Mouse (Mus musculus) monocyte, adult 2 months (primary cell): ENCODE measurements around the gene Lrwd1.
"Not testable (repeated sequence)": the region's sequence is repeated elsewhere in the genome, so short reads cannot be mapped to it uniquely, and the experiment has no call there.

Experiments used
- DNase-seq, 2 experiments: peaks; one replicate each; pipeline ENCODE4 v3.0.0; 2022; ENCODE audit warnings: low spot score in 2 of 2, low read depth in 1 of 2

Lrwd1 gene

GRCm38 (mm10) chr5:136135571-136136291 is at the start of gene Lrwd1, which contains the start of gene Alkbh4:
Gene Lrwd1, minus strand, starts transcription at chr5:136136074.
Gene Alkbh4, plus strand, starts transcription at chr5:136136146.
- peak; percentile 91 for DNase-seq

DNA sequence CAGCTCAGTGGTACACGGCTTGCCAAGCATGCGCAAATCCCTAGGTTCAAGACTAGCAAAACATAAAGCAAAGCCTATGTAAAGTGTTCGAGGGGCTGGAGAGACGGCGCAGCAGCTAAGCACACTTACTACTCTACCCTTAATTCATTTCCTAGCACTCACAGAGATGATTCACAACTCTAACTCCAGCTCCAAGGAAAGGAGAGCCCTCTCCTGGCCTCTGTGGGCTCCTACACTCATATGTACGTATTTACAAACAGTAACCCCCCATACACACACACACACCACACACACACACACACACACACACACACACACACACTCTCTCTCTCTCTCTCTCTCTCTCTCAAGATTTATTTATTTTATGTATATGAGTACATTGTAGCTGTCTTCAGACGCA is 47.9 kb upstream of the Lrwd1 start:
- DNase-seq: no peak

DNA sequence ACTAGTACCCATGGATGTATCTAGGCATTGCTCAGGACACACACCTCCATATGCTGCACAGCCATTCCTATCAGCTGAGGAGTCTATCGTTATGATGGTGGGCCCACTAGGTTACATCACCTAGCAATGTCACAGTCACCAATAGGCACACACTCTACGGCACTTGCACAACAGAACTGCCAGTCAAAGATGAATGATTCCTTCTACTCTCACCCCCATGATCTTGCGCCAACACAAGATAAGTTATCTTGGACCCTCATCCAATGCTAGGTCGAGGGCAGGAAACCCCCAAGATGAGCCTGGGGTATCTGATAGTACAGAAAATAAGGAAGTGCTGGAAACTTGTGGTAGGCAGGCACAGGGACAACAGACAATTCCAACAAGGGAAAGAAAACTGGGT is 47.0 kb upstream of the Lrwd1 start:
- no peak for DNase-seq

- no peak for DNase-seq
Observed at GRCm38 (mm10) chr5:136182049-136182448, 46.2 kb upstream of the Lrwd1 start.

GRCm38 (mm10) chr5:136181197-136181596 is 45.3 kb upstream of the Lrwd1 start:
- DNase-seq: no peak

DNA sequence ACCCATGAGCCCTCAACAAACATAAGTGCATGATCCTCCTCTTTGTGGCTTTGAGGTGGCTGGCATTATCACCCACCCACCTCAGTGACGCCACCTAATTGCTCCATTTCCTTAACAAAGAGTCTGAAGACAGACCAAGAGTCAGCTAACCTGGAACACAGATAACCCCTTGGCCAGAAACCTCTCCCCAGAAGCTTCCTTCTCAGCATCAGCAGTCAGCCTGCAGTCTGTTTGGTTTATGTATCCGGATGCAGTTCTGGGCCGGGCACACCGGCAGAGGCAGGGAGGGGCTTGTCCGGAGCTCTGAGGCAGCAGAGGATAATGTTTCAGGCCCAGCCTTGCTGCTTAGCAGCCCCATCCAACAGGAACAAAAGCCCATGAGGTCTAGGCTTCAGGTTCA is 43.7 kb upstream of the Lrwd1 start:
- no peak for DNase-seq

DNA sequence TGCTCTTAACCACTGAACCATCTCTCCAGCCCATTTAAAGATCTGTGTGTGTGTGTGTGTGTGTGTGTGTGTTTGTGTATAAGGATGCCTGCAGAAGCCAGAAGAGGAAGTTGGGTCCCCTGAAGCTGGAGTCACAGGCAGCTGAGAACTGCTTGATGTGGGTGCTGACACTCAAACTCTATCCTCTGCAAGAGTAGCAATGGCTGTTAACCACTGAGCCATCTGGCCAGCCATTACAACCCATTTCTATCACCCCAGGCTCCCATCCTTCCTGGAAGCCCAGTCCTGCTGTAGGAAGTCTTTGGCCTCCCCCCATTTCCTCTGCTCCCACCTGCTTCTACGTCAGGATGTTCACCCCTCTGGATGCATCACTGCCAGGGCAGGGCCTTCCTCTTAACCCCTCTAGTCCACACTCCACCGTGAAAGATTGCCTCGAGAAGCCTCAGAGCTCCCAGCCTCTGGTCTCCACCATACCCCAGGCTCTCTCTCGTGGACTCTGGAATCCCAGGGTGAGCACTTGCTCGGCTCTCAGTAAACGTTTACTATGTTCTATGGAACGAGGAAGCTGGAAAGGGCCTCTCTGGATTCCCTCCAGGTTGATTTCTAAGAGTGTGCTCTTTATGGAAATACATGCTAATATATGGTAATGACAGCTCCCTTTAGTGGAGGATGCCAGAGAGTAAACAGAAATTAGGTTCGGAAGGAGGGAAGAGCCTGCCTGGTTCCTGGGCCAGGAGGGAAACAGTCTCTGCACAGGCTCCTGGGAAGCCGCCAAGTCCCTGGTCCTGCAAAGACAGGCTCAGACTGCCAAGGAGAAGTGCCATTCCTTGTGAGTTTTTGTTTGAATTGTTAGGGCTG is 38.0 kb upstream of the Lrwd1 start:
- DNase-seq: no peak

GRCm38 (mm10) chr5:136172939-136173338 is 37.1 kb upstream of the Lrwd1 start:
- DNase-seq: no peak

DNA sequence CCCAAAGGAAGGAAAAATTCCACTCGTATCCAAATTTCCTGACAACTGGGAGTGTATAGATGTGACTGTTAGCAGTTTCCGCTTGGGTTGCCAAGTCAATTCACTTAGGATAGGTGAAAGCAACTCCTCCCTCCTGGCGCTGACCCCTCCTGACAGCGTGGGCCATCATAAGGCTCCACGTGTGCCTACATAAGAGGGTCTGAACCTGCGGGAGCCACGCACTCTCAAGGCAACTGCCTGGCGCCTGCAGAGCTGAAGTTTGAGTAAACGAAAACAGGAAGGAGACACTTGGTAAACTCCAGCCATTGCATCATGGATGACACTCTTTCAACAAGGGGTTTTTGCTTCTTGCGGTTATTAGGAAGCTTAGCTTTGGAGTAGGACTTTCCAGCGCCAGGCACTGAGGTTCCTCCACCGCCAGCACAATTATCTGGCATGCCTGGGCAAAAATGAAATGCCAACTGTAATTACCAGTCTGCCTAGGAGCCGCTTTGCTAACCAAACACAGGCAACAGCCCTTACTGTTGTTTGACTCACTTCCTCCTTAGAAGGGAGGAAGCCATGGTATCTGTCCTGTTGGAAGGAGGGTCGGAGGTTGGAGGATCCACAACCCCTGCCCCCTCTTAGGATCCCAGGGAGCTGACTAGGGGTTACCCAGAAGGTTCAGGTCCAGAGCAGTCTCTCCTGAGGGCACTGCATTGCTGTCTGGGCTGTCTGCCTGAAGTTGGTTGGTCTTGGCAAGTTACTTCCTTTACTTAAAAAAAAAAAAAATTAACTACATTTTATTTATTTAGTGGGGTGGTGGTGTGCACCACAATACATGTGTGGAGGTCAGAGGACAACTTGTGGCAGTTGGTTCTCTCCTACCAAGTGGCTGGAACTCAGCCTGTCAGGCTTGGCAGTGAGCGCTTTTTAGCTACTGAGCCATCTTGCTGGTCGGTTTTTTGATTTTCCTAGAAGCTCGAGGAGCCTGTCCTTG is 35.8 kb upstream of the Lrwd1 start:
- DNase-seq: peak; percentile 55 to 66

- DNase-seq: peak in 1 of 2 experiments; percentile 75
Observed at GRCm38 (mm10) chr5:136170512-136171362, 34.9 kb upstream of the Lrwd1 start, which contains the start of gene Orai2. Gene Orai2, minus strand, starts transcription at chr5:136170713.

DNA sequence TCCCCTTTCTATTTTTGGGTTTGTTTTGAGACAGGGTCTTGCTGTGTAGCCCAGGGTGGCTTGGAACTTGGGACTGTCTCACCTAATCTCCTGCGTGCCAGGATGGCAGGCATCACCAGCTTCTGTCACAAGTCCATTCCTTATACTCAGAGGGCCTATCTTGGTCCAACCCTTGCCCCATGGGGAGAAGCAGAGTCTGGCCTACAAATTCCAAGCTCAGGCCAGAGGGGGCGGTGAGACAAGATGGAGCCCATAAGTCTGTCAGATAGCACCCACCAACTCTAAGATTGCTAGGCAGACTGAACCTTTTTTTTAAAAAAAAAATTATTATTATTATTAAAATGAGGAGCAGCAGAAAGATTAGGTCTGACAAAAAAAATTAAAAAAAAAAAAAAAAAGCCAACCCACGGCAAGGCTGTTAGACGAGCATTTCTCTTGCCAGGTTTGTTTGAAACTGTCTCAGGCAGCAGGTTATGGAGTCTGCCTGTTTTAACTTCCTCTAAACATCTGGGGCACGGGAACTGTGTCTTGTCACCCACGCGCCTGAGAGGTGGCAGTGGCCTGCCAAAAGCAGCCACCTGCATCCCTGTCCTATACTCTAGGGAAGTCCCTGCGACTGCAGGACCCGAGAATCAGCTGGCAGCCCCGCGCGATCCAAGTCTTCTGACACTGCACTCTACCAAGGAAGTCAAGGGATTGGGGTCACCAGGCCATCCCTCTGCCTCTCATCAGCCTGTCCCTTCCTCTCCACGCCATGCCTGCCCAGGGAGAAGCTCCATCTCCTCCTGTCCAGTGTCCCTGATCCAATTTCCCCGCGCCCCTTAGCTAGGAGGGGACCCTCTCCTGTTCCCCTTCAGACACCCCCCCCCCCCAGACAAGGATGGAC is 34.0 kb upstream of the Lrwd1 start:
- peak in 1 of 2 experiments; percentile 54 for DNase-seq

- DNase-seq: no peak
Observed at GRCm38 (mm10) chr5:136168071-136168470, 32.2 kb upstream of the Lrwd1 start.

- no peak for DNase-seq
Observed at GRCm38 (mm10) chr5:136167296-136167695, 31.4 kb upstream of the Lrwd1 start.

GRCm38 (mm10) chr5:136165246-136165645 is 29.4 kb upstream of the Lrwd1 start:
- DNase-seq: no peak

DNA sequence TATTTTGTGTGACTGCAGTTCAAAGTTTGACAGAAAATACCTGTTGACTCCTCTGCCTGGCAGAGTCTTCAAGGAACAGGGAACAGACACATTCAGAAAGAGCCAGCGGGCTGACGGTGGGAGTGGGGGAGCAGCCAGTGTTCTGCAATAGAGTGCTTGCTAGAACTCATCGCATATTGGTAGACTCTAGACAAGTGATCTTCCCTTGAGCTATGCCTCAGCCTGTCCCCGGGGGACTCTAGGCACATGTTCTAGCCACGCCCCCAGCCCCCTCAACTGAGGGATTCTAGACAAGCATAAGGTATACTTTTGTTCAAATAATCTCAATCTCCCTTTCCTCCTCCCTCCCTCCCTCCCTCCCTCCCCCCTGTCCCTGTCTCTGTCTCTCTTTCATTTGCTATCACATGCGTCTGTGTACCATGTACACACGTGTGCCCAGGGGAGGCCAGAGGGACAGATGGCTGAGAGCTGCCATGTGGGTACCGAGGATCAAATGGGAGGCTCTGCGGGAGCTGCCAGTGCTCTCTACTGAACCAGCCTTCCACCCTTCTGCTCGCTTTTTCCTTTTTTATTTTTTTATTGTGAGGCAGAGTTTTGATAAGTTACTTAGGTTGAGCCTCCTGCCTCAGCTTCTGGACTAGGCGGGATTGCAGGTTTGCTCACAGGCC is 28.1 kb upstream of the Lrwd1 start:
- no peak for DNase-seq

- DNase-seq: not testable (repeated sequence)
Observed at GRCm38 (mm10) chr5:136160084-136160483, 24.2 kb upstream of the Lrwd1 start.

DNA sequence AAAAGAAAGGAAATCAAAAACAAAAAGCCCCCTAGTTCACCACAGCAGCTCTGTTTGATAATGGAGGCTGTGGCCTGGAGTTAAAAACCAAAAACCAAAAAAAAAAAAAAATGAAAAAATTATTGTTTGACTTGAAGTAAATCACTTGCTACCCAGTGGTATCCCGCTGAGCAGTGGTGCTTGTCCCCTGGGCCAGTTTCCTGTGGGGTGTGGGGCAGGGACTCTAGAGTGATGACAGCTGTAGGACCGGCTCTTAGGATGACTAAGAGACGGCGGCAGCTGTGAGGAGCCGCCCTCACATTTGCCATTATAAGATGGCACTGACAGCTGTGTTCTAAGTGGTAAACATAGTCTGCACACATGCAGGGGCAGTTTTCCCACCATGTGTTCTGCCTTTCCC is 19.5 kb upstream of the Lrwd1 start:
- no peak for DNase-seq

DNA sequence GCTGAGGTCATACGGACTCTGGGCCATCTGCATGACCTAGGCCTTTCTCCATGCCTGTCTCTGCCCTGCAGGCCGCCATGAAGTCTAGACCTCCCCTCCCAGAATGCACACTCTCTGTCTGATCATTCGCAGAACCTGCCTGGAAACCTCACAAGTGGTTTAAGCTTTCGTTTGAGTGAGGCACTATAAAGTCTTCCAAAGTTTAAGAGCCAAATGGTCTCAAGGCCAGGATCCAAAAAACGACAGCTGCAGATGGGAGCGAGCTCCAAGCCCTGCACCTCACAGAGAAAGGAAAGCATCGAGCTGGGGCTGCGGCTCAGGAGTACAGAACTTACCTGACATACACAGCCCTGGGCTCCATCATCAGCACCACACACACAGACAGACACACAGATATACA is 16.5 kb upstream of the Lrwd1 start:
- no peak for DNase-seq
